Mouse (Mus musculus): ENCODE results near the gene Map3k20.

Map3k20 gene

DNA sequence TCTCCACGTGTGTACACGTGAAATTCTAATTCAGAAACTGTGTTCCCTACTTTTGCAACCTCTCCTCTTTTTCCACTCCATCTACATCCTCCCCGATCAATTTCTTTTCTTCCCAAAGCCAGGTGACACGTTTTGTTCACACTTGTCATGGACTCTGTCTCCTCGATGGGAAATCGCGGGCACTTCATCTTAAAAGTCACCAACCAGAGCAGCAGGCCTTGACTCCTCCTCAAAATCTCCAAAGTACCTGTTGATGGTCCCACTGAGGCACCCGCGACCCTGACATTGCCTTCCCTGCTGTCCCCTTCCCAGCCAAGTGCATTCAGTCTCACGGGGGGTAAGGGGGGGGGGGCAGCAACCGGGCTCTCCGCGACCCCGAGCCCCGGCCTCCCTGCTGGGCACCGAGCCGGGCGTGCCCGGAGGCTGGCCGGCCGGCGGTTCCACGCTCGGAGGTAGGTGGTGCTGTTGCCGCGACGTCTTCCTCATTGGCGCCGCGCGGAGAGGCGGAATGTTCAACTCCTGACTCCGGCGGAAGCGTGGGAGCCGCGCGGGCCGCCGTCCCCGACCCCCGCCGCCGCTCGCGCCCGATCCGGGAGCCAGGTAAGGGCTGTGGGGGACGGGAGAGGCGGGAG, at the start of gene Map3k20:
Gene Map3k20, plus strand, starts transcription at position 382 of the 632 bp plus-strand sequence.
- DNase-seq (ENCODE audit: low spot score in 2 of 2), result peak; percentile 62 to 75

DNA sequence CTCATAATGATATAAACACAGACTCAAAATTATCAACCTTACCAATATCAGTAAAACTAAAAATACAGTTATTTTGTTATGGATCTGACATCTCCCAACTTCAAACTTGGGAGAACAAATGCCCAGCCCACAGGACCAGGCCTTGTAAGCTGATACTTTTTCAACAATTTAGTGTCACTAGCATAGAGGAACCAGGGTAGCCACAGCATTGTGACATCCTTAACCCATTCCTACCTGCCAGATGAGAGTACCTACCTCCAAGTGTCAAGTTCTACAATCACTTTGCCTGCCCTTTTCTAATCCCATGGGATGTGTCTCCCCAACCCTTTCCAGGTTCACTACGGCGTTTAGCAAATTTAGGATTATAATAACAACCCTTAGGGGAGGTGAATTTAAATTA, 47.0 kb upstream of the Map3k20 start:
- no peak for DNase-seq (ENCODE audit: low spot score in 2 of 2)

DNA sequence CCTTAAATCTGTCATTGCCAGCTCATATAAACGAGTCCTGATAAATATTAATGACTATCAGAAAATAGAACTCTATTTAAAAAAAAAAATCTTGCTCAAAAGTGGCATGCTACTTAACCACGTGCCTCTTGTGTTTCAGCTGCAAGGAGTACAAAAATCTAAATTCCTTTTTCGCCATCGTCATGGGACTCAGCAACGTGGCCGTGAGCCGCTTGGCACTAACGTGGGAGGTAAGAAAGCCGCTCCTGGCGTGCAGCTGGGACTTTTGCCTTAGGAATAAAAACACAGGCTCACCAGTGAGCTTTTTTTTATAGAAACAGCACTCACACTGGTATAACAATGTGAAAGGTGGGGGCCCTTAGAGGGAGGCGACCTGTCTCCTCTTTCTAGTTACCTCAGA, 46.5 kb upstream of the Map3k20 start:
- DNase-seq (ENCODE audit: low spot score in 2 of 2), result no peak

DNA sequence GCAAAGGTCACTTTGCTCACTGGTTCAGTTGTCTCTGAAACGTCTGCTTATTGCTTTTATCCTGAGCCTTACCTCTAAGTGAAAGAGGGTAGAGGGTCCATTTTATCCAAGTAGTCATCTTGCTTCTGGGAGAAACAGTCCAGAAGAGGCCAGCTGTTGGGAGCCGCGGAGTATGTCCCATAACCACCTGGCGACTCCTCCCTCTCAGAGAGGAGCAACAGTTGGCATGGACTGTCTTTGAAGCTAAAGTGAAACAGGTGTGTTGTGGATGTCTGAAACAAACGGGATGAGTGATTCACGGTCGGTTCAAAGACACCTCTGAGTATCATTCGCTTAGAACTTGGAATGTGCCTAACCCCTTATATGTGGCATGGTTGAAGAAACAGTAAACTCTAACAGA, 46.0 kb upstream of the Map3k20 start:
- DNase-seq (ENCODE audit: low spot score in 2 of 2), result no peak

DNA sequence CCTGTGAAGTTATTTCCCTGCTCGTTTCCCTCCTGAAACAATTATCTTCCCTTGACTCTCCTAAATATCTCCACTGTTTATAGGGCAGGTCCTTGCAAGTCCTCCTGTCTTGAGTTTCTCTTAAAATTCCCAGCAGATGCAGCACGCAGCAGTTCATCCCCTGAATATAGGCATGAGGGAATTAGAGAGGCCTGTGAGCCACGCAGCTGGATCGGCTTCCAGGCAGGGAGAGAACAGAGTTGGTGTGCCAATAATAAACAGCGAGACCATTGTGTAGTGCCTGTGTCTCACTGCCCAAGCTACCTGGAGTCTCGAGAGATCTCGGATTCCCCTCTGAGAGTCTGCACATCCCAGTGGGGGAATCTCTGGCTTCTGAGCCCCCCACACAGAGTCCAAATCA, 45.4 kb upstream of the Map3k20 start:
- no peak for DNase-seq (ENCODE audit: low spot score in 2 of 2)

DNA sequence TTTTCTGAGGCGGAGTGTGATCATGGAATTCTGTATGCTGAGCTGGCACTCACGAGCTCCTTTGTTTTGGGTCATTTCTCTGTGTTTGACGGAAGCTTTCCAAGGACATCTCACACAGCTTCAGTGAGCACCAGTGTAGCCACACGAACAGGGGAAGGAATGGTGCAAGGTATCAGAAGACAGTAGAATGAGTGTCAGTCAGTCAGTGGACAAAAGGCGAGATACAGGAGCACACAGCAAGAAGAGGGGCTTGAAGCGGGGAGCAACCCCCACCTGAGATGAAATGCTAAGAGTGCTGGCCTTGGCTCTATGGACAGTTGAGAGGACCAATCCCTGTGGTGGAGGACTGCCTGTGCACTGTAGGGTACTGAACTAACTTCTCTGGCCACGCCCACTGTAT, 44.7 kb upstream of the Map3k20 start:
- no peak for DNase-seq (ENCODE audit: low spot score in 2 of 2)

DNA sequence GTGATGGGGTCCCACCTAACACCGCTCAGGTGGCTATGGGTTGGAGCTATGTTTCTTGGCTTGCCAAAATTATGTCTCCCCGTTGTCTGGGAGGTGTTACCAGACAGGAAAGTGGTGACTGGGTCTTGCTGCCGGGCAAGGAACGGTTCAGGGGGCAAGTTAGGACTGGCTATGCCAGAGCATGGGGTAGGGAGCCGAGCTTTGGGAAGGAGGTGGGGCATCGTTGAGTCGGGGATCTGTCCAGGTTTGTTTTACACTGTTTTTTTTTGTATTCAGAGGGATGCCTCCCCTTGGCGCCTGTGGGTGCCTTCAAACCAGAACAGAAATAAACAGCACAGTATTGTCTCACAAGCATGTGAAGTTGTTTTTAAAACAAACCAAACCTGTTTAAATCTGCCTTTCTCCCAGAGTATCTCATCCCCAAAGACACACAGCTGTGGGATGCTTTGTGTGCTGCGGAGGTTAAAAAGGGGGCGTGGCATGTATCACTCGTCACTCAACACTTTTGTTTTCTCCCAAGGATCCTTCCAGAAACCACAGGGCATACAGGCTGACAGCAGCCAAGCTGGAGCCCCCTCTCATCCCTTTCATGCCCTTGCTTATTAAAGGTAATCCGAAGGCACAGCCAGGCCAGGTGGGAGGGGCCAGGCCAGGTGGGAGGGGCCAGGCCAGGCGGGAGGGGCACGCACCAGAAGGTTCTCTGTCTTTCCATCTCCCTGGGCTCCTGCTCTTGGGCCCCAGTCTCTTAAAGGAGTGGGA, 43.5 kb upstream of the Map3k20 start:
- no peak for DNase-seq (ENCODE audit: low spot score in 2 of 2)

GRCm38 (mm10) chr2:72242910-72243675, 42.3 kb upstream of the Map3k20 start:
- DNase-seq (ENCODE audit: low spot score in 2 of 2), result no peak

- DNase-seq (ENCODE audit: low spot score in 2 of 2), result no peak
Observed at GRCm38 (mm10) chr2:72245631-72246030, 39.8 kb upstream of the Map3k20 start.

GRCm38 (mm10) chr2:72246376-72246775, 39.1 kb upstream of the Map3k20 start:
- DNase-seq (ENCODE audit: low spot score in 2 of 2), result no peak

- no peak for DNase-seq (ENCODE audit: low spot score in 2 of 2)
Observed at GRCm38 (mm10) chr2:72247819-72248218, 37.6 kb upstream of the Map3k20 start.

- DNase-seq (ENCODE audit: low spot score in 2 of 2), result no peak
Observed at GRCm38 (mm10) chr2:72252510-72253505, 32.6 kb upstream of the Map3k20 start.

DNA sequence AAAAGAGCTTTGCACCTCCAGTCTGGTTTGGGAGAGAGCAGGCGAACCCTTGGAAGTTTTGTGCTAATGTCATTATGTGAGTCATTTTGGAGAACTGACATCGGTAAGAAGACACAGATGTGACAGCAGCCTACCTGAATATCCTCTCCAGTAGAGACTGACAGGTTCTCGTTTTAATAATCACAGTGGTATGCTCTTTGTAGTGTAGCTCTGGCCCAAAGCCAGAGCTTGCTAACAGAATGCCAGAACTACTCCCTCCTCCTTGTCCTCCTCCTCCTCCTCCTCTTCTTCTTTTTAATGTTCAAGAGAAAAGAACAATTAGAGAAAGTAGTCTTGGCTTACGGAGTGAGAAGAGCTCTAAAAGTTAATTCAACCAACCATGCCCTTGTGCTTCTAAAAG, 31.6 kb upstream of the Map3k20 start:
- no peak for DNase-seq (ENCODE audit: low spot score in 2 of 2)

DNA sequence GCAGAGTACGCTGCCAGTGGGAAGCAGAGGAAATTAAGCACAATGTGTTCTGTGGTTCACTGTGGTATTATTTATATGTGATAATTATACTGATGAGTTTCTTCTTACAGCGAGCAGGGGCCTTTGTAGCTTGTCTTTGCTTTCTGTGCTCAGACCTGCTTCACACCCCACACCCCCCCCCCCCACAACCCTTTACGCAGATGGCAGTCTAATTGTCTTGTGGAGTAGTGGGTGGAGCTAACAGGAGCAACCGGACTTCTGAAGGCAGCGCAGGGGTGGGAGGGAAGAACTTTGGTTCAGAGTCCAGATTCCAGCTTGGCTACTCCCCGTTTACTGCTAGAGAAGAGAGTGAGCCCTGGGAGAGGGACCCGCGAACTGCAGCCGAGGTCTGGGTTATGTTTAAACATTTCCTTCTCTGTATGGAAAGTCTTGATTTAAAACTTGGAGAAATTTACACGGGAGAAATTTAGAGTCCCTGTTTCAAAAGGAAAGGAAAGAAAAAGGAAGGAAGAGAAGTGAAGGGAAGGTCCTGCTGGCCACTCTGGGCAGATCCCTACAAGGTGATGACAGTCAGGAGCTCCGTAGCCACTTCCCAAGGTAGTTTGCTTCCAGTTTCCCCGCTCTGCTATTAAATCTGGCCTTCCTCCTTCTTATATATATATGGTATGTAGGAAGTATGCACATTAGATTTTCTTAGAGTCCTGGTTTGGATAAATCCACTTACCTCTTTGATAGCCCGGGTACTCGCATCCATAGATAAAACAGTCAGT, 30.4 kb upstream of the Map3k20 start:
- no peak for DNase-seq (ENCODE audit: low spot score in 2 of 2)

DNA sequence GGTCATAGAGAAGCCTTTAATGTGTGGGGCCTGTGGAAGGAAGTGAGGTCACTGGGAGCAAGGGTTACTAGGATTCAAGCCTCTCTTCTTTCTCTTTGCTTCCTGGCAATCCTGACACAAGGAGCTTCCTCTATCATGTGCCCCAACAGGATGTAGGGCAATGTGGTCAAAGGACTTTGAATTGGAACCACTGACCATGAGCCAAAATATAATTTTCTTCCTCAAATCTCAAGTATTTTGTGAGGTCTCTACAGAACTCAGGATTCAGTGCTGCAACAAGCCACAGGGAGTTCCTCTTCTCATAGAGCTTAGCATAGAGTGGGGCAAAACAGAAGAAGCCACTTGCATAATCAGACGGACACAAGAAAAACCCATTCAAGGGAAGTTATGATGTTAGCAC, 24.7 kb upstream of the Map3k20 start:
- no peak for DNase-seq (ENCODE audit: low spot score in 2 of 2)

DNA sequence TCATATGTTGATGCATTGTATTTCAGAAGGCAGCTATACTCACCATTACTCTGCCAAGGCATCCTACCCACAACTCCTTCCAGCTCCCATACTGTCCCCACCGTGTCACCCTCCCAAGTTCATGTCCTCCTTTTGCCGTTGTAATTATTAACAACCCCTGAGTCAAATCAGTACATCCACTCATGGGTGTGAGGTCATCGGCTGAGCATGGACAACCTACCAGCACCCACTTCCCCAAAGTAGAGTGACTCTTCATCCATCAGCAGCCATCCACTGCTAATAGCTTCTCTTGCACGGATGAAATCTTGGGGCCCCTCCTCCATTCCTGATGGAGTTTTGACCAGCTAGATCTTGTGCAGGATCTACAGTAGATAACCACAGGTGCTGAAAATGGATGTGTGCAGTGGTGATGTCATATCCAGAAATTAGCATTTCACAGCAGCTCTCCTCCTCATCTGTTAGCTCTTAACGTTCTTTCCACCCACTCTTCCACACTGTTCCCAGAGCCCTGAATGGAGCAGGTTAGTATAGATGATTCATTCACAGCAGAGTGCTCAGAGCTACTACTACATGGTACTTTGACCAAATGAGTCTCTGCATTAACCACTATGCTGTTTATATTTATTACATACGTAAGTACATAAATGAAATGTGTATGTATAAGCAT, 22.5 kb upstream of the Map3k20 start:
- DNase-seq (ENCODE audit: low spot score in 2 of 2), result no peak

DNA sequence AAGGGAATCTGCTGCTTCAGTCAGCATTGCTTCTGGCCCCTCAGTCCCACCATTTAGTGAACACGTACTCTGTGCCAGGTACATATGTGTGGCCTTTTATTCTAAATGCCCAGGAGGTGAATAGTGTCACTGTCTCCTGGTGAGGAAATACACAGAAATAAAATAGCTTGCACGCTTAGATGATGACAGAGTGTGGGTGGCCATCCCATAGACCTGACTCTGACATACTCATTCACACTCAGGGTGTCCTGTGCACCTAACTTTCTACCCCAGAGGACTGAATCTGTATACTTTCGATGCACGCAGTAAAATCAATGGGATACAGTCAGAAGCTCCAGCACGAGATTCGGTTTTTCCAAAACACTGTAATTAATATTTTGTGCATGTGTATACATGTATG, 18.0 kb upstream of the Map3k20 start:
- no peak for DNase-seq (ENCODE audit: low spot score in 2 of 2)

DNA sequence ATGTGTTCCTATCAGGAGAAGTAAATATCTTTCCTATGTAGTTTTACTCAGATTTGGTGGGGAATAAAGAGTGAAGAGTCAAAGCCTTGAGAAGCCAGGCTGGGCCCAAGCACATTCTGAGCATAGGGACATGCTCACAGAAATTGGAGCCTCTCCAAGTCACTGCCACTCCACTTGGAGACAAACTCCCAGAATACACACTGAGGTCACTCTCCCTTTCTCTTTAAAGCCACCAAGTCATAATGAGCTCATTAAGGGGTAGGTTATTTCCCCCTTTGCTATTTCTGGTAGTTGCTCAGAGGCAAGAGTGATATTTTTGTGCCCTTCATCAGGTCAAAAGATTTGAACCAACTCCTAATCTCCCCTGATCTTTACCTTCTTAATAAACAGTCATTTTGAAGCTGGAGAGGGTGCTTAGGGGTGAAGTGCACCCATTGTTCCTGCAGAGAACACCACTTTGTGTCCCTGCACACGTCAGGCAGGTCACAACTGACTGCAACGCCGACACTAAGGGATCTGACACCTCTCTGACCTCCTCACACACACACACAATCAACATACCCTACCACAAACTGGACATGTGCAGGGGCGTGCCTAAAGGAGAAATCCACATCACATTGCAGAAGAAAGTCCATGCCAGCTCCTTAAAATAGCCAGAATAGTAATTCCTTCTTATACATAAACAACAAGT, 15.6 kb upstream of the Map3k20 start:
- no peak for DNase-seq (ENCODE audit: low spot score in 2 of 2)

- DNase-seq (ENCODE audit: low spot score in 2 of 2), result no peak
Observed at GRCm38 (mm10) chr2:72278247-72278873, 7.1 kb upstream of the Map3k20 start.

Measured in right cerebral cortex, postnatal 10 days (tissue).